Mouse (Mus musculus): Measurements from ENCODE around the gene Syvn1.

- no peak for TF ChIP-seq POLR2A (IDR thresholded peaks at IDR 0.05; ENCODE audit: control insufficient read depth in 1 of 2, insufficient read depth in 1 of 2, low read depth in 1 of 2, low read length in 2 of 2, poor library complexity in 1 of 2)
- no peak for TF ChIP-seq USF1 (IDR thresholded peaks at IDR 0.05; ENCODE audit: low read depth, low read length)
- TF ChIP-seq ZNF384 (IDR thresholded peaks at IDR 0.05; ENCODE audit: low read depth, low read length) = no peak
- no peak for TF ChIP-seq JUND (IDR thresholded peaks at IDR 0.05; ENCODE audit: low read depth, low read length)
- no peak for TF ChIP-seq POLR2AphosphoS2 (IDR thresholded peaks at IDR 0.05; ENCODE audit: low read length)
- TF ChIP-seq CHD2 (IDR thresholded peaks at IDR 0.05; ENCODE audit: low read length) = no peak
- no peak for TF ChIP-seq E2F4 (IDR thresholded peaks at IDR 0.05; ENCODE audit: borderline replicate concordance, low read depth, low read length)
- TF ChIP-seq MAFK (IDR thresholded peaks at IDR 0.05; ENCODE audit: borderline replicate concordance, low read depth, low read length) = no peak
- no peak for TF ChIP-seq EP300 (IDR thresholded peaks at IDR 0.05; ENCODE audit: low read depth in 1 of 2, low read length in 2 of 2)
- TF ChIP-seq CTCF (IDR thresholded peaks at IDR 0.05 in 2 of 3, conservative IDR thresholded peaks at IDR 0.05 in 1 of 3; ENCODE audit: control insufficient read depth in 1 of 3, insufficient read depth in 1 of 3, low read depth in 2 of 3, low read length in 3 of 3, poor library complexity in 1 of 3, severe bottlenecking in 1 of 3) = no peak
- no peak for TF ChIP-seq TAL1 (IDR thresholded peaks at IDR 0.05; ENCODE audit: low read length)
Observed at GRCm38 (mm10) chr19:6035966-6036585, 10.3 kb upstream of the Syvn1 start.
